Mouse (Mus musculus) CD4-positive naive resting alpha-beta T cell, adult 57 days (primary cell): ENCODE results near the gene Pkdcc. TPM values are rescaled to one million over a fixed set of nuclear protein-coding genes. Genes with fewer than 3 reads are reported as not detected.

ENCODE experiments used
- total RNA-seq: library from RNA; stranded (reverse); gene quantifications from one replicate; pipeline ENCODE4 v1.2.4, GENCODE M21; 2023

Gene Pkdcc
- total RNA-seq = 0.24 TPM

DNA sequence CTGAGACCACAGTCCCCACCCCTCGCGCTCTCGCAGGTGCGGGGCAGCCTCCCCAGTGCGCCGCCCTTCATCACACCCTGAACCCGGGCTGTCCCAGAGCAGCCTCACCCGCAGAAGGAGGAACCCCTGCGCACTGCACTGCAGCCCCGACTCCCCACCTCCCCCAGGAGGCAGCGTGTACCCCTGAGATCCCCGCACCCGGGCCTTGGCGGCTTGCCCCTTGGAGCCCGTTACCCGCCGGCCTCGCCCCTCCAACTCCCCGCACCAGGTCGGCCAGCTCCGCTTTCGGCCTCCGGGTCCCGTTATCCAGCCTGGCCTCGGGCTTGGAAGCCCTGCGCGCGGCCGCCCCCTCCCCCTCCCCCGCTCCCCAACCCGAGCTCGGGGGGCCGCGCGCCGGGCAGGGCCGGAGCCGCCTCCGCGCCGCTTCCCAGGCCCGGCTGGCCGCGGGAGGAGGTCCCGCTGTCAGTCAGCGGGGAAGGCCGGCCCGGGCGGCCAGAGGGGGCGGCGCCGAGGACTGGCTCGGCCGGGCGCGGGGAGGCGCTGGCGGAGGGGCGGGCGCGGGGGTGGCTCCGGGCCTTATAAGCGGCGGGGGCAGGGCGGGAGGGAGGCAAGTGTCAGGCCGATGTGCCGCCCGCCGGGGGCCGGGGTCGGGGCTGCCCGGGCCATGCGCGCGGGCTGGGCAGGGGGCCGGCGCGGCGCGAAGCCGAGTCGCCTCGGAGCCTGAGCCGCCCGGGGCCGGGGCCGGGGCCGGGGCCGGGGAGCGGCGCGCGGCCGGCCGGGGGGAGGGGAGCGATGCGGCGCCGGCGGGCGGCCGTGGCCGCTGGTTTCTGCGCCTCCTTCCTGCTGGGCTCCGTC, at the start of gene Pkdcc:
TSS of gene Pkdcc (plus strand) at position 619 of the 855 bp plus-strand sequence.

Other genes with a start within 250 kb of the Pkdcc start
- 33.6 TPM for gene Eml4, start 135.6 kb downstream of the Pkdcc start, total RNA-seq